Mouse (Mus musculus) kidney, postnatal 36 days (tissue): Measurements from ENCODE around the gene Plek2.

ENCODE experiments used
- DNase-seq, 2 experiments: peaks; one replicate each; pipeline ENCODE4 v3.0.0; 2021 to 2022; ENCODE audit warnings: mixed read lengths in 2 of 2

The Plek2 gene

GRCm38 (mm10) chr12:78910684-78911461 is 4.1 kb upstream of the Plek2 start:
- no peak for DNase-seq

GRCm38 (mm10) chr12:78908081-78908605 is 1.4 kb upstream of the Plek2 start:
- DNase-seq, result no peak

DNA sequence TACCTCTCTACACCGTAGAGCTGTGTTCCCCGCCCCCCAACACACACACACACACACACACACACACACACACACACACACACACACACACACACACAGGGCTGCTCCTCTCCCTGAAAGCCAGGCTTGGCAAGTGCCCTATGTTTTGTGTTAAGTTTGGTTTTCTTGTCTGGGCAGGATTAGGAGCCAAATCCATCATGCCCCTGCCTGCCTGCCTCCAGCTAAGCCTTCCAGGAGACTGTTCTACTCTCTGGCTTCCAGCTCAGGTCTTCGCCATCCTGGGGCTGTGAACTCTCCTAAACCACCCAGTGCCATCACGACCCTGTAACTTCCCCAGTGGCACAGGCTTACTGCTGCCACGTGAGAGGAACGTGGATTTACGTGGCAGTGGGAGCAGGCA is 2.3 kb downstream of the Plek2 start:
- DNase-seq, result no peak

DNA sequence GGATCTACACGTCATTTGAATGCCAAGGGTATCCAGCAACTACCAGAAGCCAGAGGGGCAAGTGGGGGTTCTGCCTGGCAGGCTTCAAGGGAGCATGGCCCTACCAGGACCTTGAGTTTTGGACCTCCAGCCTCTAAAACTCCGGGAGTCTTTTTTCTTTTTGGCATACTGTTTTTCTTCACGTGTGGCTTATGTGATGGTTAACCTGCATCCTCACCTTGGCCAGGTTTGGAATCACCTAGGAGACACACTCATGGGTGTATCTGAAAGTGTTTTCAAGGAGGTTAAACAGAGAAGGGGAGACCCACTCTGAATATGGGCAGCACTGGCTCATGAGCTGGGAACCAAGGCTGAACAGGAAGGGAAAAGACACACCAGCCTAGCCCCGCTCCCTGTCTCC is 3.5 kb downstream of the Plek2 start:
- no peak for DNase-seq

DNA sequence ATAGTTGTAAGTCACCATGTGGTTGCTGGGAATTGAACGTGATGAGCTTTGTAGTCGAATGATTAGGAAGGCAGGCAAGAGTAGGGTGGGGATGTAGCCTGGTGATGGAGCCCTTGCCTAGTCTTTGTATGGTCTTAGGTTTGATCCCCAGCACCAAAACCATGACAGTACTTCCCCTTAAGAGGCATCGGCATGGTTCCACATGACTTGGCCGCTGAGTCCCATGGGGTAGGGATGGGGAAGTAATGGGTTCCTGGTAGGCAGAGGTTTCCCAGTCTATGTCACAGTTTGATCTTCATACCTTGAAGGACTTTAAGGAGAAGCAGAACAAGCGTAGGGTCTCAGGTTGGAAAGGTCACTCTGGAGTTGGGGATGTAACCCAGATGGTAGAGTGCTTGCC is 5.3 kb downstream of the Plek2 start:
- DNase-seq, result no peak

GRCm38 (mm10) chr12:78897861-78898260 is 8.9 kb downstream of the Plek2 start:
- DNase-seq, result no peak

GRCm38 (mm10) chr12:78891149-78891548 is 15.6 kb downstream of the Plek2 start:
- DNase-seq, result no peak

DNA sequence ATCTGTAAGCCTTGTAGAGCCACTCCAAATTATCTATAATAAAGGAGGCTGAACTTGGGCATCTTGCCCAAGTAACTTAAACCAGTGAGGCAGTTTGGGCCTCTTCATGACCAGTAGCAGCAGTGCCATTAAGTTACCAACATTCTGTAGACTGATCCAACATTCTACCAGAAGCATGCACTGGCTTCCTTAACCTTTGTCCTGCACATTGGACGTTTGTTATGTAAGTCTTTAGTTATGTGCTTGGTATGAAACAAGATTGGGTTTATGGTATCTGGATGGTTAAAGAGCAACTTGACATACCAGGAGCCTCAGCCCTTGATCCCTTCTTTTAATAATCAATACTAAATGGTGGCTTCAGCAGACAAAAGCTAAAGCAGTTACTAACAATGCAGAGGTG is 16.7 kb downstream of the Plek2 start:
- DNase-seq, result peak in 1 of 2 experiments; percentile 47

DNA sequence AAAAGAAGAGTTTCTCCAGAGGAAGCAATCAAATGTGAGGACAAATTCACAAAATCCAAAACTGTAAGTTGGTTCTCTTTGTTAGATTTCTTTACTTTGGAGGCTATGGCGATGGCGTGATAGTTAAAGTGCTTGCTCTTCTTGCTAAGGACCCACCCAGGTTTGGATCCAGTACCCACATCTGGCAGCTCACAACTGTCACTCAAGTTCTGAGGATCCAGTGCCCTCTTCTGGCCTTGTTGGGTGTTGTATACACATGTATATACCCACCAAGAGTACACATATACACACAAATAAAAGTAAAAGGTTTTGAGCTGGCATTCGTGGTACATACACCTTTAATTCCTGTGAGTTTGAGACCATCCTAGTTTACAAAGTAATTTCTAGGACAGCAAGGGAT is 32.2 kb downstream of the Plek2 start:
- no peak for DNase-seq

GRCm38 (mm10) chr12:78868115-78868514 is 38.6 kb downstream of the Plek2 start:
- DNase-seq, result no peak

DNA sequence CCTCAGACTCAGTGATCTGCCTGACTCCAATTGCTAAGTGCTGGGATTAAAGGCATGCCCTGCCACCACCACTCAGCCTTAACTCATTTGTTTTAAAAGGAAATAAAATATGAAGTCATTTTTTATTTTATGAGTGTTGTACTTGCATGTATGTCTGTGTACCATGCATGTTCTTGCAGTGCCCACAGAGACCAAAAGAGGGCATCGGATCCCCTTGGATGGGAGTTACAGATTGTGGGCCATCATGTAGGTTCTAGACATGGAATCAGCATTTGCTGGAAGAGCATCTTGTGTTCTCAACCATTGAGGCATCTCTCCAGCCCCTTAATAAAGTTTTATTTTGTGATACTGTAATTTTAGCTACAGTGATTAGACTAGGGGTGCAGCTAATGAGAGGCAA is 41.3 kb downstream of the Plek2 start:
- peak in 1 of 2 experiments; percentile 50 for DNase-seq

- DNase-seq, result no peak
Measured at GRCm38 (mm10) chr12:78862254-78862730, 44.5 kb downstream of the Plek2 start.

GRCm38 (mm10) chr12:78861496-78862253 is 45.1 kb downstream of the Plek2 start, which contains the start of the genes Atp6v1d and Eif2s1:
Atp6v1d (minus strand) TSS chr12:78861638.
Eif2s1 (plus strand) TSS chr12:78861819.
- DNase-seq, result peak; percentile 98 to 99

- DNase-seq, result peak; percentile 36 to 54
Measured at GRCm38 (mm10) chr12:78860921-78861495, 45.8 kb downstream of the Plek2 start.

- DNase-seq, result no peak
Measured at GRCm38 (mm10) chr12:78848246-78848645, 58.5 kb downstream of the Plek2 start.

DNA sequence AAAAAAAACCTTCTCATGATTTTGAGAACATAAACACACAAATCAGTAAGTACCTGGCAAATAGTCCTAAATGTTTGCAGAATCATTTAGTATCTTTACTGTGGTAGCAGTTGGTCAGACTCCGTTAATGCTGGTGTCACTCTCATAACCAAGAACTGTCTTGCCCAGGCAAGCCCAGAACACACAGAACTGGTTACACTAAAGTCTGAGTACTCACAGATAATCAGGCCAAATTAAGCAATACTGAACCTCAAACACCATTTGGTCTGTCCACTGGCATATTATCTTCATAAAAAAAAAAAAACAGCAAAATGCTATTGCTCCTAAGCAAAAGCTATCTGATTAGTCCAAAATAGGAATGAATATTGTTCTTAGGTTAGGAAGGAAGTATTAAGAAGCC is 64.3 kb downstream of the Plek2 start:
- no peak for DNase-seq

- peak; percentile 34 to 70 for DNase-seq
Measured at GRCm38 (mm10) chr12:78839906-78840305, 66.9 kb downstream of the Plek2 start.
